Mouse (Mus musculus): ENCODE results near the gene Nqo2. TPM values are rescaled to one million over a fixed set of nuclear protein-coding genes. Genes with fewer than 3 reads are reported as not detected.
"Not testable (repeated sequence)": the region's sequence is repeated elsewhere in the genome, so short reads cannot be mapped to it uniquely, and the experiment has no call there.

Nqo2 gene
- 24.5 and 25.8 TPM in 2 replicates for polyA plus RNA-seq (2016; fragmentation: Nextera tagmentation; extraction: Ambion mirVana)

GRCm38 (mm10) chr13:33964206-33965046 is at the start of gene Nqo2:
TSS of gene Nqo2 (plus strand) at chr13:33964687.
- Histone ChIP-seq H3K27me3 (replicated peaks) (no peaks in the 10 kb centered on the region), H3K9me3 (replicated peaks) (no peaks in the 10 kb centered on the region), H3K9ac (peak within 1 kb of the TSS; percentile 71), H3K4me1 (peaks cover 28% of the 10 kb centered on the region), H3K4me2 (peak within 1 kb of the TSS; percentile 79), H3K4me3 (peak within 1 kb of the TSS; percentile 67), H3K27ac (peak within 1 kb of the TSS; percentile 85), H3K36me3 (0 out of 2 replicates have a peak, but pooled peaks cover 3% of the 10 kb centered on the region)
- ATAC-seq: peak; percentile 81
- WGBS (ENCODE audit: insufficient replicate concordance): 2% methylated on average over 22 of the region's 22 CpGs

DNA sequence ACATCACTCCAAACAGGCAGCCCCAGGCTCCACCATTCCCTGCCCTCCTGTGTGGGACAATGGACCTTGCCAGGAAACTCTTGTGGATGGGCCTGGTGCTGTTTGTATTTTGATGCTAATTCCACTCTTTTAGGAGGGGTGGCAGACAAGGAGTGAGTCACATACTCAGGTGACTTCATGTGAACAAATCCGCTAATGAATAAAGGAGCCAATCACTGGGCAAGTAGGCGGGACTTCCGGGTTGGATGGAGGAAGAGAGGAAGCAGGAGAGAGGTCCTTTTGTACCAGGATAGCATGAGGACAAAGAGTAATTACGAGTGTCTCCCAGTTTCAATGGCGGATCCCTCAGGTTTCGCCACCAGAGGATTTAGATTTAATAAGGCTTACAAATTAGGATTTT is 43.4 kb upstream of the Nqo2 start:
- Histone ChIP-seq H3K4me2 (no peak overlapping the region), H3K9me3 (replicated peaks) (no peaks in the 10 kb centered on the region), H3K4me3 (no peak overlapping the region), H3K27me3 (replicated peaks) (no peaks in the 10 kb centered on the region), H3K4me1 (no peaks in the 10 kb centered on the region), H3K36me3 (peaks cover 16% of the 10 kb centered on the region), H3K9ac (no peak overlapping the region), H3K27ac (no peak overlapping the region)
- ATAC-seq: no peak
- 84% methylated on average over 6 of the region's 6 CpGs for WGBS (ENCODE audit: insufficient replicate concordance)

GRCm38 (mm10) chr13:33921699-33922098 is 42.8 kb upstream of the Nqo2 start:
- ATAC-seq: no peak
- Histone ChIP-seq H3K27me3 (replicated peaks) (no peaks in the 10 kb centered on the region), H3K36me3 (peaks cover 16% of the 10 kb centered on the region), H3K4me1 (no peaks in the 10 kb centered on the region), H3K4me3 (no peak overlapping the region), H3K9me3 (replicated peaks) (no peaks in the 10 kb centered on the region), H3K27ac (no peak overlapping the region), H3K9ac (no peak overlapping the region), H3K4me2 (no peak overlapping the region)
- whole genome bisulfite sequencing (ENCODE audit: insufficient replicate concordance): 71% methylated on average over 5 of the region's 5 CpGs

- peaks cover under 1% of the 10 kb centered on the region; the same call in 1 of the 2 replicates for H3K4me1 ChIP-seq
- WGBS (ENCODE audit: insufficient replicate concordance): 63% methylated on average over 2 of the region's 2 CpGs
- H3K27ac ChIP-seq: no peak overlapping the region
- H3K9ac ChIP-seq: no peak overlapping the region
- no peak for ATAC-seq
- H3K27me3 ChIP-seq (replicated peaks): peaks cover under 1% of the 10 kb centered on the region; the same call in 1 of the 2 replicates
- no peaks in the 10 kb centered on the region for H3K9me3 ChIP-seq (replicated peaks)
- no peaks in the 10 kb centered on the region for H3K36me3 ChIP-seq
- no peak overlapping the region for H3K4me3 ChIP-seq
- no peak overlapping the region for H3K4me2 ChIP-seq
Observed at GRCm38 (mm10) chr13:33930281-33930680, 34.2 kb upstream of the Nqo2 start.

DNA sequence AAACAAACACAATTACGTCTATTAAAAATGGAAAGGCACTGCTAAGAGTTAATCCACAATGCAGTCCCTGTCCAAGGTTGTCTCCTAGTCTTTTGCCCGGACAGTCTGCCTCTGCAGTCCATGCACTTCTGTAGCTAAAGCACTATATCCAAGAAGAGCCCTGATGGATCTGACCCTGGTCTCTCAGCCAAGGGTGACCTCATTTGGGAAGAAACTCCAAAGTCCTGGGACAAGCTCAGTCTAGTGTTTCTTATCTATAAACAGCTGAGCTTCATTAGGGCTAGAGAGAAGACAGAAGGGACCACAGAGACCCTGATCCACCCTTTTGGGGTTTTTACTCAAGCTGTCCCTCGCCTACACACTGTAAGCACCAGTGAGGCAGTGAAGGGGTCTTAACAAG is 33.6 kb upstream of the Nqo2 start:
- Histone ChIP-seq H3K36me3 (no peaks in the 10 kb centered on the region), H3K4me1 (peaks cover 7% of the 10 kb centered on the region; the same call in 1 of the 2 replicates), H3K4me3 (no peak overlapping the region), H3K9me3 (replicated peaks) (no peaks in the 10 kb centered on the region), H3K4me2 (no peak overlapping the region), H3K27ac (no peak overlapping the region), H3K9ac (no peak overlapping the region), H3K27me3 (replicated peaks) (peaks cover 6% of the 10 kb centered on the region)
- WGBS (ENCODE audit: insufficient replicate concordance): 64% methylated on average over 3 of the region's 3 CpGs
- no peak for ATAC-seq

- Histone ChIP-seq H3K9ac (no peak overlapping the region), H3K36me3 (no peaks in the 10 kb centered on the region), H3K27ac (no peak overlapping the region), H3K27me3 (replicated peaks) (peaks cover 6% of the 10 kb centered on the region), H3K9me3 (replicated peaks) (no peaks in the 10 kb centered on the region), H3K4me3 (no peak overlapping the region), H3K4me2 (peak overlapping the region; percentile 82; the same call in 1 of the 2 replicates), H3K4me1 (peaks cover 11% of the 10 kb centered on the region)
- no peak for ATAC-seq
- WGBS (ENCODE audit: insufficient replicate concordance): 52% methylated on average over 6 of the region's 6 CpGs
Observed at GRCm38 (mm10) chr13:33934743-33935142, 29.7 kb upstream of the Nqo2 start.

DNA sequence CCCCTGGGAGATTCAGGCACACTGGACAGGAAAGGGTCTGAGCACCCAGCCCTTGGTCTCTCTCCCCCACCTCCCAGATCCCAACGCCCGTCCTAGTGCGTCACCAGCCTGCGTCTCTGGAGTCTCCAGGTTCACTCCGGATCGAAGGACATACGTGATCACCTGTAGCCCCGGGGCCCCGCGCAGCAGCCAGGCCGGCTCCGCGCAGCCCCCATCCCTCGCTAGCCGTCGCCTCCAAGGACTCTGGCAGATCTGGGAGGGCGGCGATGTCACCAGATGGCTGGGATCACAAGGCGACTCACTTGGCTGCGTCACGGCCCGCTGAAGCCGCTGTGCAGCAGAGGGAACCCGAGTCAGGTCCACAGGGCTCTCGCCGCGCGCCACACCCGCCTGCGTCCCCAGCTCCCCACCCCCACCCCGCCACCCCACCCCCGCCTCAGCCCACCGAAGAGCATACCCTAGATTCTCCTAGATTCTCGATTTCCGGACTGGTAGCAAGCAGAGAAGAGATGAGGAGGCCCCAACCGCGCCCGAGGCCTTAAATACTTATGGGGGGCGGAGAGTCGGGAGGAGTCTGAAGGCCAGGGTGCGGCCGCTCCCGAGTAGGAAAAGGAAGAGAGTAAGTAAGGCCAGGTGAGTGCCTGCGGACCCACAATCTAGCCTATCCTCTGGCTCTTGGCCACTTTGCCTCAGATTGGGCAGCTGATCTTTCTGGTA is 28.9 kb upstream of the Nqo2 start:
- peak overlapping the region; percentile 61 for H3K4me3 ChIP-seq
- peaks cover 6% of the 10 kb centered on the region for H3K27me3 ChIP-seq (replicated peaks)
- no peak overlapping the region for H3K27ac ChIP-seq
- H3K4me1 ChIP-seq: peaks cover 11% of the 10 kb centered on the region
- no peaks in the 10 kb centered on the region for H3K36me3 ChIP-seq
- no peaks in the 10 kb centered on the region for H3K9me3 ChIP-seq (replicated peaks)
- 2% methylated on average over 44 of the region's 44 CpGs for WGBS (ENCODE audit: insufficient replicate concordance)
- peak overlapping the region; percentile 82 for H3K4me2 ChIP-seq
- H3K9ac ChIP-seq: peak overlapping the region; percentile 62
- peak; percentile 51; the same call in 1 of the 2 replicates for ATAC-seq

DNA sequence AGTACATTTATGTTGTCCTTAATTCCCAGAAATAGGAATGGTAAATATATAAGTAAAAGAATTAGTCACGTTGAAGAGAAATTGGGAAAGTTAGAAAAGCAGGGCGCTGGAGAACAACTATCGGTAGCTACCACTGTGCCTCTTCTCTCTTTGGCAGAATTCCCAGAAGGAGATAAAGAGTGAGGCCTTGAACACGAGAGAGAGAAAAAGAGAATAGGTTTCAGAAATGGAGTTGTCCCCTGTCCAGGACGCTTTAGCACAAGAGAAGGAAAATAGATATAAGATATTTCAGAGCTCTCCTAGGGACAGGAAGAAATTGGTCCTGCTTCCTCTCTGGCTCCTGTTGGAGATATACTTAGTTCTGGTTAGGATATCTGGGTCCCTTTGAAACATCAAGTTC is 27.3 kb upstream of the Nqo2 start:
- WGBS (ENCODE audit: insufficient replicate concordance): 76% methylated on average over 5 of the region's 5 CpGs

DNA sequence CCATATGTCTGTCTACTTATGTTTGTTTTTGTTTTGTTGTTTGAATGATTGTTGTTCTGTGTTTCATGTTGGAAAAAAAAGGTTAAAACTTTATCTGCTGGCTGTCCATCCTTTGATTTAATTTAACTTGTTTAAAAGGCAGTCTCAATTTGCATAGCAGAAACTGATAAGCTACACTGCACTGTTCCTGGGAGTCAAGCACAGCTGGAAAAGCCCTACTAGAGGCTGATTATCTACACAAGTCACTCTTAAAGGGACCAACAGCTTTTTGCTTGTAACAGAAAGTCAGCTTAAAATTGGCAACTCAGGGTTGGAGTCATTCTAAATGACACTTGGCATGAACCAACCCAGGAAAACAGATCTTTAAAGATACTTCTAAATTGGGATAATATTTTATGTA is 26.9 kb upstream of the Nqo2 start:
- H3K4me1 ChIP-seq: peaks cover 15% of the 10 kb centered on the region
- not testable (repeated sequence) for H3K36me3 ChIP-seq; ATAC-seq; H3K4me2 ChIP-seq; H3K4me3 ChIP-seq; H3K27ac ChIP-seq; H3K9me3 ChIP-seq (replicated peaks); H3K9ac ChIP-seq; H3K27me3 ChIP-seq (replicated peaks)

More for the DNA sequence above, 27.3 kb upstream of the Nqo2 start:
- Histone ChIP-seq H3K27me3 (replicated peaks) (peaks cover 6% of the 10 kb centered on the region), H3K4me1 (peaks cover 12% of the 10 kb centered on the region), H3K4me3 (no peak overlapping the region), H3K27ac (no peak overlapping the region), H3K4me2 (no peak overlapping the region), H3K9me3 (replicated peaks) (no peaks in the 10 kb centered on the region), H3K9ac (no peak overlapping the region), H3K36me3 (no peaks in the 10 kb centered on the region)
- ATAC-seq: no peak

- Histone ChIP-seq H3K4me2 (no peak overlapping the region), H3K27ac (no peak overlapping the region), H3K36me3 (no peaks in the 10 kb centered on the region), H3K27me3 (replicated peaks) (no peaks in the 10 kb centered on the region), H3K4me3 (no peak overlapping the region), H3K4me1 (peaks cover 4% of the 10 kb centered on the region), H3K9me3 (replicated peaks) (no peaks in the 10 kb centered on the region), H3K9ac (no peak overlapping the region)
- ATAC-seq: no peak
- 65% methylated on average over 5 of the region's 5 CpGs for WGBS (ENCODE audit: insufficient replicate concordance)
Observed at GRCm38 (mm10) chr13:33941288-33941808, 23.1 kb upstream of the Nqo2 start.

DNA sequence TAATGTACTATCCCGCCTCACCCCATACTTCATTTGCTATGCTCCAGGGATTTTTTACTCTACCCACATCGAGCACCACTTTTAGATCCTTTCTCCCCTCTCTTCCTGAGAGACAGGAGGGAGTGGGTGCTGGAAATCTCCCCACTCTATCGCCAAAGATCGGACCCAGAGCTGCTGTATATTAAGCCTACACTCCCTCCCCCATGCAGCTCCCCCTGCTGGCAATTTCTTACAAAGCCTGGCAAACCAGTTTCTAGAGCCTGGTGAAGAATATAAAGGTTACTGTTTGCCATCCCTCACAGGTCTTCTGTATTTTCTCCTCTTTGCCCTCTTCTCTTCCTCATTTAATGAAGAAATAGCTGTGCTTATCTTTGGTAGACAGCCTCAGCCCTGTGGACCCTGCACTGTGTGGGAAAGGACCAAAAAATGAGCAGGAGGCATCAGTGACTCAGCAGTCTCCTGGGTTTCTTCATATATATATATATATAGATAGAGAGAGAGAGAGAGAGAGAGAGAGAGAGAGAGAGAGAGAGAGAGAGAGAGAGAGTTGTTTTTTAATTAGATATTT is 22.2 kb upstream of the Nqo2 start:
- H3K36me3 ChIP-seq: no peaks in the 10 kb centered on the region
- H3K27me3 ChIP-seq (replicated peaks): no peaks in the 10 kb centered on the region
- H3K4me1 ChIP-seq: peaks cover 4% of the 10 kb centered on the region
- WGBS (ENCODE audit: insufficient replicate concordance): 33% methylated on average over 4 of the region's 4 CpGs
- no peaks in the 10 kb centered on the region for H3K9me3 ChIP-seq (replicated peaks)
- ATAC-seq: peak; percentile 57; the same call in 1 of the 2 replicates
- no peak overlapping the region for H3K9ac ChIP-seq
- no peak overlapping the region for H3K4me2 ChIP-seq
- no peak overlapping the region for H3K4me3 ChIP-seq
- H3K27ac ChIP-seq: no peak overlapping the region
